Mouse (Mus musculus) retina, postnatal 7 days (tissue): Measurements from ENCODE around the gene Nkx2-5.

ENCODE experiments used
- DNase-seq: peaks from one replicate; pipeline ENCODE4 v3.0.0-alpha.2; 2012; ENCODE audit warnings: low read depth, low spot score

Nkx2-5 gene

GRCm38 (mm10) chr17:26789460-26790268 lies 55.1 kb downstream of the Nkx2-5 start:
- DNase-seq, result no peak

GRCm38 (mm10) chr17:26788986-26789385 lies 55.8 kb downstream of the Nkx2-5 start:
- DNase-seq, result no peak
